Mouse (Mus musculus): ENCODE results near the gene Dnaja2.

Gene Dnaja2

DNA sequence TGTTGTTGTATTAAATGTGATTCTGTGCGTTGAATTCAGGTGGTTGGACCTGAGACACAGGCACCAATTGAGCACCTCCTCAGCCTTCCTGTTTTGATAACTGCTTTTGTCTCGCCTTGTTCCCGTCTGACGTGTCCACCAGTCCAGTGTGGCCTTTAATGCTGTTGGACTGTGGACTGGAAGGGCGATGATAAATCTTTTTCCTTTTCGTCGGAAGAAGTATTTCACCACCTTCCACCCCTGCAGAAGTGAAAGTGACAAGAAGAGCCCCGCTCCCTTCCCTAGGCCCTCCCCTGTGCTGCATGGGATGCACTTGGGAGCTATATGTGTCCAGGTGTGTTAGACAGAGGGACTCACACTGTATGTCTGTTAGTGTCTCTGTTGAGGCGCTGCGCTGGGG lies 54.7 kb downstream of the Dnaja2 start:
- no peak for DNase-seq

DNA sequence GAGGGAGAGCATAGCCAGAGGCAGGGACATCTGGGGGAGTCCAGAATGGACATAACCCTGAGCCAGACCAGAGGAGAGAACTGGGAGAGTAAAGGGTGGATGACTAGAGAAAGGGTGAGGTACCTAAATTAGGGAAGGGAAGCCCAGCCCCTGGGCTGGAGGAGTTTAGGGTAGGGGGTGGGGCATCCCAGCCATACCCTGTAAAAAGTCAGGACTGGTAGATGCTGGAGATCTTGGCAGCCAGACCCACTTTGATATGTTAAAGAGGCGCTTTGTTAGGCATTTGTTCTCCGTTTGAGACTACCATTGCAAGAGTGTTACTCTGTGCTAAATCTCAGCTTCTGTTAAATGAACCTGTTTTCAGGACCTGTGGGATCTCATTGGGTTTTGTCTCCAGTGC lies 56.6 kb downstream of the Dnaja2 start:
- no peak for DNase-seq

DNA sequence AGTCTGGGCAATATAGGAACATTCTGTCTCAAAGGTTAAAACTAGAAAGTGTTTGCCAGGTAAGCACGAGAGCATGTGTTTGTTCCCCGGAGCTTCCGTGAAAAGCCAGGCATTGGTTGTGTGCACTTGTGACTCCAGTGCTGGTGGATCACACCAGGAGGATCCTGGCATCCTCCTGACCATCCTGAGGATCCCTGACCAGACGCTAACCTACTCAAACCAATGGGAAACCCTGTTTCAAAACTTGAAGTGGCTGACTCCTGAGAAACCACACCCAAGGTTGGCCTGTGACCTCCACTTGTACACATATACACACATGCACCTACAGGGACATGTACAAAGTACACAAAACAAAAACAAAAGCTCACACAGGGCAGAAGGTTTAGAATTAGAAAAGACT lies 58.4 kb downstream of the Dnaja2 start:
- DNase-seq, result no peak

DNA sequence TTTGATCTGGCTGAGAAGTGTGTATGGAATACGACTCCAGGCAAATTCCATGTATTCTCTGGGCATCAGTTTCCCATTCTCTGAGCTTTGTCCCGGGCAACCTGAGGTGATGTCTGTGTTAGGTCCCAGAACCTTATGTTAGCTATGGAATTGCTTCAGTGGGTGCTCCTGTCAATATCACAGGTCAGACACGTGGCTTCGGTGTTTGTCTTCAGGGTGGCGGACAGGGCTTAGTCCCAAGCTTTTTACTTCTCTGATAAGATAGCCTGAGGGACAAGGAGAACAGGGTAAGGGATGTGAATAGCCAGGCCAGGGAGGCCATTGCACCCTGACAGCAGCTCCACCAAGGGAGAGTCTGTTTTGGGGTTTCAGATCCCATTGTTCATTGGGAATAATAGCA lies 59.0 kb downstream of the Dnaja2 start:
- DNase-seq, result no peak

DNA sequence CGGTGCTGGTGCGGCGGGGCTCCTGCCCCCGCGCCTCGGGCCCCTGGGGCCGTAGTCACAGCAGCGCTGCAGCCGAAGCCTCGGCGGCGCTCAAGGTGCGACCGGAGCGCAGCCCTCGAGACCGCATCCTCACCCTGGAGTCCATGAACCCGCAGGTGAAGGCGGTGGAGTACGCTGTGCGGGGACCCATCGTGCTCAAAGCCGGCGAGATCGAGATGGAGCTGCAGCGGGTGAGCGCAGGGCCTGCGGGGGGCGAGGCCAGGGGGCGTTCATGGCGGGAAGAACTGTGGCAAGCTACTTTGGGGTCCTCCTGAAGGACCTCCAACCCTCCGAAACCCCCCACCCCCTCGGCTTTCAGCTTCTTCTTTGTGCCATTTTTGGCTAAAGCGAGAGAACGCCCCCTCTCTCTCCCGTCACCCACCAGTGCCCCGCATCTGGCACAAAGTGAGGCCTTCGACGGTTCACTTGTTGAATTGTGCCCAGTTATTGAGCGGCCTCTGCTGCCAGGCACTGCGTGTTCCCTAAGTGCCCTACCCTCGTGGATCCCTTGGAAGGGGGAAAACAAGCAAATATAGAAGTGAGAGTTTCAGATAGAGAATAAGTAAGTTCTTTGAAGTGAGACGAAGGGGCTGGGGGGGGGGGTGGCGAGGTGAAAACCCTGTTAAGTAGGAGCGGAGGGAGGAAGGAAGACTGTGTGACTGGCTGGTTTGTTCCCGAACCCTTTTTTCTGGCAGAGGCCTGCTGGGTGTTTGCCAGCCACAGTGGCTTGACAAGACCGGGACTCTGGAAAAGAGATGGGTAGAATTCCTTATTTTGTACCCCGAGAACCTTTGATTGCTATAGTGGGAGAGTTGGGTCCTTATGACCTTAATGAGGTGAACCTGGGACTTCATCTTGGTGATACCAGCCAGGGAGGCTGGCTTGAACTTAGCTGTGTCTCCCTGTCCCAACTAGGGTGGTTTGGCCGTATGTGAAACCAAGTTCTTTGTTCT lies 61.9 kb downstream of the Dnaja2 start:
- peak; percentile 37 to 51 for DNase-seq

DNA sequence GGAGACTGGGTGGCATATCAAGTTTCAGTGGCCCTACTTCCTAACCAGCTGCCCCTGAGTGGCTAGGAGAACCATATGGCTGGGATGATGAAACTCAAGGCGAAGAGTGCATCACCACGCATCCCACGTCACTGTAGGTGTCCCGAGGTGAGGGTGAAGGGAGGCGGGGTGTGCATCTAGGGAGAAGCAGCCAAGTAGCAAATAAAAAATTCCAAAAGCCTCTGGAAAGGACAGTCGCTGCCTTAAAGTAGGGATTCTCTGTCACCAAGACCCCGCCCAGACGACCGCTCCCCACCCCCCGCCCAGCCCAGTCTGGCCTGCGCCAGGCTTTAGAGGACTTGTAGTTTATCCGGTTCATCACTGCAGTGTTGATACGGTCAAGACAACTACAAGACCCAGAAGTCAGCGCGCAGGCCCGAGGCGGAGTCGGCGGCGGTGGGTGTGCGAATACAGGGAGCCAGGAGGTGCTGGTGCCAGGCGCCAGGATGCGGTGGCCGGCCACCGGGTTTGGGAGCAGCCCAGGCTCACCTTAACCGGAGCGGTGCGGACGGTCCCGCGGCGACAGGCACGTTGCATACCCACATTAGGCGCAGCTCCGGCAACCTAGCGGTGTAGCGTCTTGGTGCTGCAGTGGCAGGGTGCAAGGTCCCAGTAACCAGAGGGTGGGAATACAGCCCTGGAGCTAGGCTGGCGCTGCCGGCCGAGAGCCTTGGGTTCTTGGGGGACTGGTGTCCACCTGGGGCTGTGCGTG lies 62.8 kb downstream of the Dnaja2 start, which contains the start of gene Gpt2:
TSS of gene Gpt2 (plus strand) at position 452 of the 751 bp plus-strand sequence.
- DNase-seq, result peak; percentile 94 to 99

DNA sequence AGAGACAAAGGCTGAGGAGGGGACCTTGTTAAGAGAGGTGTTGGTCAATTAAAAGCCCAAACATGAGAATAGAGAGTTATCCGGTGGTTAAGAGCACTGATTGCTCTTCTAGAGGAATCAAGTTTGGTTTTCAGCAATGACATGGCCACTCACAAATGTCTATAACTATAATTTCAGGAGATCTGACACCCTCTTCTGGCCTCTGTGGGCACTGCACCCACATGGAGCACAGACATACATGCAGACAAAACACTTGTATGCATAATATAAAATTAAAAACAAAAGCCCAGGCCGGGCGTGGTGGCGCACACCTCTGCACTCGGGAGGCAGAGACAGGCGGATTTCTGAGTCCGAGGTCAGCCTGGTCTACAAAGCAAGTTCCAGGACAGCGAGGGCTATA lies 65.6 kb downstream of the Dnaja2 start:
- DNase-seq, result no peak

DNA sequence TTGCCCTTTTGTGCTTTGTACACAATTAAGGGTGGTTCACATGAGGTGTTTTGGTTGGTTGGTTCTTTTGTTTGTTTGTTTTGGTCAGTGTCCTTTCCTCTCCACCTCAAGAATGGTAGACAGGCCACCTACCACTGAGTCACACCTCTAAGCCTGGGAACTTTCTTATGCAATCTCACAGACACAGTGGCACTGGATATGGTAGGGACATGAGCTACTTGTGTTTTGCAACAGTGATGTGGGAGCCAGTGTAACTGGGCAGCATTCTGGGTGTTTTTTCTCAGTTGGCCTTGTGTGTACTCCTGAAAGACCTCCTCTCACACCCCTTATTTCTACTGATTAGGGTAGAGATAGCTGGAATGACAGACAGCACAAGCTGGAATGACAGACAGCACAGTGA lies 66.5 kb downstream of the Dnaja2 start:
- no peak for DNase-seq

DNA sequence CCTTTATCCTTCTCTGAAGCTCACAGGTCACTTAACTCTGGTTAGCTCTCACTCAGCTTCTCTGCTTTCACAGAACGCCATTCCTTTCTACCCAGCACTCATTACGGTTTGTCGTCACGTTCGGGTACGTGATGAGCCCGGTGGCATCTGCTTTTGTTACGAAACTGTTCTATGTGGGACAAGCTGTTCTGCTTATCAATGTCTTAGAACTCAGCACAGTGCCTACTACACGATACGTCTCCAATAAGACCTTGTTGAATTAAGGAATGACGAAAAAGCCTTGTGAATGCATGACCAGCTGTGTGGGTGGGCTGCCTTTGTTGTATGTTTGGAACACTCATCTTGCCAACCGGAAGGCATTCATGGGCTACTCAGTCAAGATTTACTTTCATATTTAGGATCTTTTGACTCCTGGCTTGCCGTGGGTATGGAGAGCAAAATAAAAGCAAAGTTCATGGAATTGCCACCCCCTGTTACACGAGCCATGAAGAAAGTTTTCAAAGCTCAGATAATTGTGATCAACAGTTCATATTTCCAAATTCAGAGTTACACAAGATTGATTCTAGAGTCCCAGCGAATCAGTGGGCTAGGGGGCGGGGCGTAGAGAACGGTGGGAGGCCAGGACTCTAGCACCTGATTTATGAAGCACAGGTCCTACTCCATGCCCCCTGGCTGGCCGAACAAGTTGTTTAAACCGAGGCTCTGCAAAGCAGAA lies 67.1 kb downstream of the Dnaja2 start:
- no peak for DNase-seq

Measured in cerebellum, adult 18-20 months (tissue).